Comparison of ENCODE assay signal across 10 mouse cellular contexts in the genomic region with DNA sequence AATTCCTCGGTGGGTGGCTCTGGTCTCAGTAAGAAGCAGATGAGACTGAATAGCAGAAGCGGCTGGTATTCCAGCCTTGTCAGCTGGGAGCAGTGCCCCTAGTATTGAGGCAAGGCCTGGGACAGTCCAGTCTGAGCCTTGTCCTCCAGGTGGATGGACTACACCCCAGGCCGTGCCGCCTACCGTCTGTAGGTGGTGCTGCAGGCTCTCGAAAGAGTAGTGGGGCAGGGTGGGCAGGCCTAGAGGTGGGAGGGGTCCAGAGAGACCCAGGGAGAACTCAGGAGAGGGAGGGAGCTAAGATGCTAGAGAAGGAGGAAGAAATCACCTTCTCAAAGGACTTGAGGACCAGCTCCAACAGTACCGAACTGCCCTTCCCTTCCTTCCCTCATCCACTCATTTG.
DNase-seq lines count a peak whose midpoint lies in the region; ATAC-seq and TF ChIP-seq lines count a peak whose summit lies in the region.
"Had no signal": no experiment of that assay in that cellular context is flagged by ENCODE, and none has a peak within 500 bp of the region (broad histone marks: within the 10 kb centered on the region; RNA-seq: fewer than 3 reads in every experiment).

No protein-coding gene starts in this region.

- peak; percentile 65 for ATAC-seq in embryonic facial prominence, embryonic 12.5 days (ENCODE audit: insufficient number of reproducible peaks, insufficient read depth, low FRiP score, low TSS enrichment)
- ATAC-seq in megakaryocyte, adult 5-6 weeks (ENCODE audit: poor library complexity, severe bottlenecking) = no peak

- H3K9me3 ChIP-seq in embryonic facial prominence, embryonic 12.5 days = no peaks in the 10 kb centered on the region
- no peaks in the 10 kb centered on the region for H3K9me3 ChIP-seq in limb, embryonic 10.5 days (replicated peaks)
- H3K9me3 ChIP-seq: embryonic facial prominence, embryonic 13.5 days; liver, embryonic 13.5 days had no signal

- no peak overlapping the region for H3K4me2 ChIP-seq in embryonic facial prominence, embryonic 12.5 days (replicated peaks)
- H3K4me2 ChIP-seq: embryonic facial prominence, embryonic 13.5 days; liver, embryonic 13.5 days had no signal

- intact Hi-C loops in left cerebral cortex, adult 2 months (cut with DNase I) = loop anchor here (5.0 kb wide), 4 partner anchors 92 to 217 kb away; no protein-coding TSS in a partner anchor

- no peak overlapping the region for H3K9ac ChIP-seq in embryonic facial prominence, embryonic 12.5 days
- H3K9ac ChIP-seq: embryonic facial prominence, embryonic 13.5 days; liver, embryonic 13.5 days had no signal

- no peaks in the 10 kb centered on the region for H3K36me3 ChIP-seq in embryonic facial prominence, embryonic 12.5 days
- no peaks in the 10 kb centered on the region for H3K36me3 ChIP-seq in limb, embryonic 10.5 days
- H3K36me3 ChIP-seq: embryonic facial prominence, embryonic 13.5 days; liver, embryonic 13.5 days had no signal

- H3K4me3 ChIP-seq in left cerebral cortex, adult 2 months = no peak overlapping the region
- no peak overlapping the region for H3K4me3 ChIP-seq in embryonic facial prominence, embryonic 12.5 days
- no peak overlapping the region for H3K4me3 ChIP-seq in limb, embryonic 10.5 days
- H3K4me3 ChIP-seq: embryonic facial prominence, embryonic 13.5 days; liver, embryonic 13.5 days had no signal

- DNase-seq in adrenal gland, postnatal 10 days = peak; percentile 39
- DNase-seq in adrenal gland, adult 18-20 months (ENCODE audit: low spot score in 2 of 2) = no peak
- peak in 1 of 2 experiments; percentile 52 for DNase-seq in left cerebral cortex, adult 2 months (ENCODE audit: extremely low spot score in 1 of 2, low spot score in 2 of 2)
- no peak for DNase-seq in left cerebral cortex, adult 8-10 months (ENCODE audit: low spot score in 2 of 2)
- DNase-seq in limb, embryonic 10.5 days (ENCODE audit: low spot score) = peak; percentile 79
- DNase-seq in urinary bladder, postnatal 25 days (ENCODE audit: low spot score) = no peak
- DNase-seq: liver, embryonic 13.5 days had no signal

- peaks cover 9% of the 10 kb centered on the region; the same call in 1 of the 2 replicates for H3K4me1 ChIP-seq in embryonic facial prominence, embryonic 12.5 days
- peaks cover 14% of the 10 kb centered on the region for H3K4me1 ChIP-seq in limb, embryonic 10.5 days
- H3K4me1 ChIP-seq: liver, embryonic 13.5 days had no signal

- 21% methylated on average over 7 of the region's 7 CpGs for WGBS in embryonic facial prominence, embryonic 12.5 days
- 20% methylated on average over 7 of the region's 7 CpGs for WGBS in limb, embryonic 10.5 days

- no peak overlapping the region for H3K27ac ChIP-seq in left cerebral cortex, adult 2 months
- H3K27ac ChIP-seq in embryonic facial prominence, embryonic 12.5 days = no peak overlapping the region
- no peak overlapping the region for H3K27ac ChIP-seq in limb, embryonic 10.5 days
- H3K27ac ChIP-seq: embryonic facial prominence, embryonic 13.5 days; liver, embryonic 13.5 days had no signal

- TF ChIP-seq CTCF in left cerebral cortex, adult 2 months (IDR thresholded peaks at IDR 0.05) = peak; percentile 62

- peaks cover 19% of the 10 kb centered on the region; the same call in 1 of the 2 replicates for H3K27me3 ChIP-seq in embryonic facial prominence, embryonic 12.5 days
- peaks cover 54% of the 10 kb centered on the region for H3K27me3 ChIP-seq in limb, embryonic 10.5 days (ENCODE audit: low read depth, poor library complexity, severe bottlenecking)
- H3K27me3 ChIP-seq: liver, embryonic 13.5 days had no signal

Comparison
In these comparisons a context has a peak if more than half of its experiments do, and no peak if none do; other contexts are left out.
1. DNase-seq: peak in adrenal gland, postnatal 10 days (single experiment) and limb, embryonic 10.5 days (single experiment); none in adrenal gland, adult 18-20 months (0 of 2), left cerebral cortex, adult 8-10 months (0 of 2) and urinary bladder, postnatal 25 days (single experiment).